Mouse (Mus musculus): ENCODE results near the gene Lcp2.
"Not testable (repeated sequence)": the region's sequence is repeated elsewhere in the genome, so short reads cannot be mapped to it uniquely, and the experiment has no call there.

GRCm38 (mm10) chr11:34125727-34126126 is 79.0 kb downstream of the Lcp2 start:
- TF ChIP-seq CTCF (conservative IDR thresholded peaks at IDR 0.05; ENCODE audit: insufficient read depth, insufficient read length, low read depth, low read length); POLR2A (IDR thresholded peaks at IDR 0.05; ENCODE audit: low read depth, low read length): not testable (repeated sequence)
